Mouse (Mus musculus): Measurements from ENCODE around the gene Epo. TPM values are rescaled to one million over a fixed set of nuclear protein-coding genes. Genes with fewer than 3 reads are reported as not detected.

Gene Epo
- polyA plus RNA-seq, 1 experiment from 2014 or later = not detected

DNA sequence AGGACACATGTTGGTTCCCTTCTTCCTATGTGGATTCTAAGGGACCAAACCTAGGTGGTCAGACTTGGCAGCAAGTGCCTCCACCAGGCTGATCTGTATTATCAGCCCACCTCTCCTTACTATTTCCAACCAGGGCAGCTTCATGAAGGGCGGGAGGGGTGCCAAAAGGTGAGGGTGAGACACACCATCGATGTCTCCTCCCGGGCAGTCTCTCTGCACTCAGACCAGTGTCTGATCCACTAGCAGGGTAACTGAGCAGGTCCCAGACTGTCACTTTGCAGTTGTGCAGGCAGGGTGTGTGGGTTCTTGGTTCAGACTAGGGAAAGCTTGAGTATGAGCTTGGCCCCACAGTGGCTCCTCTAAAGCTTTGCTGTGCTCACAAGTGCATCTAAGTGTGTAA lies 18.2 kb downstream of the Epo start:
- Histone ChIP-seq H3K4me3 (replicated peaks; ENCODE audit: low read depth, low read length) (no peak overlapping the region), H3K4me2 (ENCODE audit: low read length) (no peak overlapping the region), H3K27ac (no peak overlapping the region), H3K4me1 (replicated peaks; ENCODE audit: insufficient read depth, low read length) (peaks cover 7% of the 10 kb centered on the region; the same call in 1 of the 2 replicates), H3K36me3 (ENCODE audit: insufficient read depth, low read length) (peaks cover 14% of the 10 kb centered on the region), H3K9ac (ENCODE audit: low read depth, low read length) (no peak overlapping the region), H3K27me3 (ENCODE audit: insufficient read depth, low read length) (no peaks in the 10 kb centered on the region), H3K9me3 (replicated peaks; ENCODE audit: low read length) (no peaks in the 10 kb centered on the region)
- ATAC-seq (replicated peaks; ENCODE audit: low FRiP score, low read depth) (no peak), DNase-seq (ENCODE audit: low spot score) (no peak)
- no peak for TF ChIP-seq CTCF (IDR thresholded peaks at IDR 0.05; ENCODE audit: low read depth)
- 95% methylated on average over 3 of the region's 3 CpGs for WGBS

DNA sequence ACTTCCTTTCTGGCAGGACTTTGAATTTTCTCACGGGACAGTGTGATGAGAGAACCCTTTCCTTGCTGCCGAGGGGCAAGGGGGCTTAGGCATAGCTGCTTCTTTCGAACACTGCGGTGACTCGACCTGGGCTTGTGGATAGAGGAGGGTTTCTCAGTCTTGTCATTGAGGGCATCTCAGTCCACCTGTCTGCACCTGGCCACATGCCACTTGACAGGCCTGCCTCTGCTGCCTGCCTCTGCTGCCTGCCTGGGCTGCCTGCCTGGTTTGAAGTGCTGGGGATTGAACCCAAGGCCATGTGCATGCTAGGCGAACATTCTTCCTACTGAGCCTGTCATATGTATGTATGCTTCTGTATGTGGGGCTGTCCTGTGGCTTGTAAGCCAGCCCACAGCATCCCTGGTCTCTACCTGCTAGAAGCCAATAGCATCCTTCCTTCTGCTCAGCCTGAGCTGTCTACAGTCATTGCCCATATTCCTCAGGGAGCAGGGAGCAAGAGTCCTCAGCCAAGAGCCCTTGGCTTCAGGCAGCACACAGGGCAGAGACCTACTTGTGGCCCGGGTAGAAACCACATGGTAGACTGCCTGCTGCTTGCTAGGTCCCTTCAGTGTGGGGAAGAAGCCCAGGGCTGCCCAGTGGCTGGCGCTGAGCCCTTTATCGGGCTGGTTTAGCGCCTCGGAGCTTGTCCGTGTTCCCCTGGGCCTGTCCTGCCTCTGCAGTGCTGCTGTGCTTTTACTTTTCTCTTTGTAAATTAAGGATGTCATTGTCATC lies 18.9 kb downstream of the Epo start:
- ATAC-seq (replicated peaks; ENCODE audit: low FRiP score, low read depth) = no peak
- WGBS = 85% methylated on average over 12 of the region's 12 CpGs
- Histone ChIP-seq H3K36me3 (ENCODE audit: insufficient read depth, low read length) (peaks cover 7% of the 10 kb centered on the region; the same call in 1 of the 2 replicates), H3K27ac (no peak overlapping the region), H3K9me3 (replicated peaks; ENCODE audit: low read length) (no peaks in the 10 kb centered on the region), H3K9ac (ENCODE audit: low read depth, low read length) (no peak overlapping the region; the same call in 1 of the 2 replicates), H3K27me3 (ENCODE audit: insufficient read depth, low read length) (no peaks in the 10 kb centered on the region), H3K4me1 (replicated peaks; ENCODE audit: insufficient read depth, low read length) (peaks cover 7% of the 10 kb centered on the region; the same call in 1 of the 2 replicates), H3K4me2 (ENCODE audit: low read length) (no peak overlapping the region), H3K4me3 (replicated peaks; ENCODE audit: low read depth, low read length) (no peak overlapping the region)
- DNase-seq (ENCODE audit: low spot score) = no peak
- TF ChIP-seq CTCF (IDR thresholded peaks at IDR 0.05; ENCODE audit: low read depth) = no peak

DNA sequence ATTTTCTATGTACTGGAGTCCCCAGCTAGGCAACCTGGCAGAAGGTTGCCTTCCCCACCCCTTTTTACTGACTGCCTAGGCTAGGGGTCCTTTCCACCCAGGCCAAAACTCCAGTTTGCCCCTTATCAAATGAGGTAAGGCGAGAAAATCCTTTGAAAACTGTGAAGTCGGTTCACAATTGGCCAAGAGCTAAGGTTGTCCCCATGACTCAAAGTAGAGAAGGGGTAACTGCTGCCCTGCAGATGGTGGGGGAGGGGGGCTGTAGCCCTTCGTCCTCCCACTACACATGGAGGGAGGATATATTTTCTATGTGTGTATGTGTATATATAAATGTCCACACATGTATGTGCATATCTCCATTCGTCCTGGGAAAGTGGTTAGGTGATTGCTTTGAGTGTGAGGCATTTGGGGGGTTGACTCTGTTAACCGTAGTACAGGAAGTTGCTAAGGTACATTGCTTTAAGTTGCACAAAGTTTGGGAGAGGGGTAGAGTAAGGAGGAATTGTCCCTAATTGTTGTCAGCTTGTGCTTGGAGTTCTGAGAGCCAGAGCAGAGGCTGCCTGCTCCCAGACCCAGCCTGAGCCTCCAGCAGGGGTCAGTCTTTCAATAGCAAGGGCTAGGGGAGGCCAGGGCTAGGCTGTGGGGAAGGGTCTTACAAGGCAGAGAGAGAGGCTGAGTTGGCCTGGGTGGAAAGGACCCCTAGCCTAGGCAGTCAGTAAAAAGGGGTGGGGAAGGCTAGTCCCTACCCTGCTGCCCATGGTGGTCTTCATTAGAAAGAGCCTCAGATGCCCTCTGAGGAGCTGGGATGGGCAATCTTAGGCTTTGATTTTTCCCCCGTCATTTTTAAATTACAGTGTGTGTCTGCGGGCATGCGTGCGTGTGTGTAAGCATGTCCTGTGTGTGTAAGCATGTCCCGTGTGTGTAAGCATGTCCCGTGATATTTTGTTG lies 19.9 kb downstream of the Epo start:
- Histone ChIP-seq H3K4me2 (ENCODE audit: low read length) (no peak overlapping the region), H3K27ac (no peak overlapping the region), H3K9ac (ENCODE audit: low read depth, low read length) (no peak overlapping the region), H3K9me3 (replicated peaks; ENCODE audit: low read length) (no peaks in the 10 kb centered on the region), H3K4me1 (replicated peaks; ENCODE audit: insufficient read depth, low read length) (peaks cover 7% of the 10 kb centered on the region; the same call in 1 of the 2 replicates), H3K36me3 (ENCODE audit: insufficient read depth, low read length) (no peaks in the 10 kb centered on the region), H3K4me3 (replicated peaks; ENCODE audit: low read depth, low read length) (no peak overlapping the region), H3K27me3 (ENCODE audit: insufficient read depth, low read length) (no peaks in the 10 kb centered on the region)
- TF ChIP-seq CTCF (IDR thresholded peaks at IDR 0.05; ENCODE audit: low read depth) = peak; percentile 68; the same call in 1 of the 2 replicates
- ATAC-seq (replicated peaks; ENCODE audit: low FRiP score, low read depth) = no peak
- DNase-seq (ENCODE audit: low spot score) = peak; percentile 46
- WGBS = 77% methylated on average over 11 of the region's 11 CpGs

DNA sequence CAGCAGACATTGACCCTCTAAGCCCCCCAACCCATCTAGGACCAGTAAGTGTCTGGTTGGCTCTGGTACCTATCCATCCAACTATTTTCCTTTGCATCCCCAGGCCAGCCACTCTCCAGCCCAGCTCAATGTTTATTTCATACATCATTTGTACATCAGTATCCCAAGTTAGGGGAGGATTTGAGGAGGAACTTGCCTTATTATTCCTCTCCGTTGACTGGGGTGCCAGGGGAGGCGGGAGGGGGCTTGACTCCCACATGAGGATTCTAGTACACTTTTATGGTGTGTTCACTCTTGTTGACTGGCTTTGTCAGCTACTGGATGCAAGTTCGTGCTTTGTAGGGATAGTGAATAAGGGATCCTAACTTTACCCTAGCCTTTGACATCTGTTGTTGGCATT lies 21.3 kb downstream of the Epo start:
- Histone ChIP-seq H3K27ac (no peak overlapping the region), H3K4me2 (ENCODE audit: low read length) (peak overlapping the region; percentile 94), H3K27me3 (ENCODE audit: insufficient read depth, low read length) (no peaks in the 10 kb centered on the region), H3K9me3 (replicated peaks; ENCODE audit: low read length) (no peaks in the 10 kb centered on the region), H3K9ac (ENCODE audit: low read depth, low read length) (peak overlapping the region; percentile 100; the same call in 1 of the 2 replicates), H3K4me1 (replicated peaks; ENCODE audit: insufficient read depth, low read length) (peaks cover 7% of the 10 kb centered on the region; the same call in 1 of the 2 replicates), H3K36me3 (ENCODE audit: insufficient read depth, low read length) (no peaks in the 10 kb centered on the region), H3K4me3 (replicated peaks; ENCODE audit: low read depth, low read length) (peak overlapping the region; percentile 98; the same call in 1 of the 2 replicates)
- no peak for TF ChIP-seq CTCF (IDR thresholded peaks at IDR 0.05; ENCODE audit: low read depth)
- ATAC-seq (replicated peaks; ENCODE audit: low FRiP score, low read depth) (no peak), DNase-seq (ENCODE audit: low spot score) (no peak)
- WGBS = 52% methylated on average over 3 of the region's 3 CpGs

DNA sequence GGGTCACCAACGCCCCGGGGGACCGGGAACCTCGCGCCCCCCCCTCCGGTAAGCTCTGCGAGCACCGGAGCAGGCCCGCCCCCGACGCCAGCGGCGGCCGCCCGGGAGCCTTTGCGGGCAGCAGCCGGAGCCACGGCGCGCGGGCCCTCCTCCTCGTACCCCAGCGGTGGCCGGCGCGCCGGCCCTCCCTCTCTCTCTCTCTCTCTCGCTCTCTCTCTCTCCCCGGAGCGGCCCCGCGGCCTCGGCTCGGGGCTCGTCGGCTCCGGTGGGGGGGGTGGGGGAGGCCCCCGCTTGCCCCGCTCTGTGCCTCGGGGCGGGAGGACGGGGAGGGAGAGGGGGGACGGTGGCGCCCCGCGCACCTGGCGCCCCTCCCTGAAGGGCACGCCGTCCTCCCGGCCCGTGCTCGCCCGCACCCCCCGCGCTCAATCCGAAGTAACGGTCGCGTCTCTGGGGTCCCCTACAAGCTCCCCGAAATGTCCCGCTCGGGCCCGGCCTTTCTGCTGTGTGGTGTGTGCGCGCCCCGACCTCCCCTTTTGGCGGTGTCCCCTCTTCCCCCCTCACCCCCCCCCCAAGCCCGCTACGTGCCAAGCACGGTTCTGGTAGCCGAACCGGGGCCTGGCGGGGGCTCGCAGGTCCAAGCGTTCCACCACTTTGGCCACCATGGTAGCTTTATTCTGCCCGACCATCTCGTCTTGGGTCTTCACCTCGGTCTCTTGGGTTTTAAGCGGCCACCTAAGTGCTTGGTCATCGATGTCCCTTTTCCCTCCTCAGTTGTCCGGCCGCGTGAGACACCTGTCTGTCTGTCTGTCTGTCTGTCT lies 22.3 kb downstream of the Epo start:
- no peak for TF ChIP-seq CTCF (IDR thresholded peaks at IDR 0.05; ENCODE audit: low read depth)
- Histone ChIP-seq H3K9ac (ENCODE audit: low read depth, low read length) (peak overlapping the region; percentile 100), H3K4me2 (ENCODE audit: low read length) (peak overlapping the region; percentile 94), H3K27me3 (ENCODE audit: insufficient read depth, low read length) (no peaks in the 10 kb centered on the region), H3K4me1 (replicated peaks; ENCODE audit: insufficient read depth, low read length) (peaks cover 7% of the 10 kb centered on the region; the same call in 1 of the 2 replicates), H3K4me3 (replicated peaks; ENCODE audit: low read depth, low read length) (peak overlapping the region; percentile 98), H3K27ac (peak overlapping the region; percentile 93), H3K36me3 (ENCODE audit: insufficient read depth, low read length) (no peaks in the 10 kb centered on the region), H3K9me3 (replicated peaks; ENCODE audit: low read length) (no peaks in the 10 kb centered on the region)
- WGBS = under 1% methylated on average over 40 of the region's 83 CpGs
- no peak for DNase-seq (ENCODE audit: low spot score)
- peak; percentile 38 for ATAC-seq (replicated peaks; ENCODE audit: low FRiP score, low read depth)
